Mouse (Mus musculus): ENCODE results near the gene Alox12e.

DNA sequence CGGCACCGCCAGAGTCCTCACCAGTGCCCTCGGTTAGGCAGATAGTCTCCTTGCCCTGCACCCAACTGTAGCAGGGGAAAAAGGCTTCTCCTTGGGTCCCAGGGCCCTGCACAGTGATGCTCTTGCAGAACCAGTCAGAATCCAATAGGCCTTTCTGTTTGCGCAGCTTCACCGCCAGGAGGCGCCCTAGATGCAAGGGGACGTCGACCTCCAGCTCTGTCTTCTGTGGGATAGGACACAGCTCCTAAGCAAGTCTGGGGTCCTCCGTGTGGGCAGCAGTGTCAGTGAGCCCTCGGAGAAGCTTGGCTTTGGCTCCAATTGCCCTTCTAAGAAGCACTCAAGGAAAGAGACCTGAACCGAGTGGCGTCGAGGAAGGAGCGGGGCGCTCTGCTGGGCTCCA, 764 bp downstream of the Alox12e start:
- TF ChIP-seq CTCF (IDR thresholded peaks at IDR 0.05; ENCODE audit: low read depth, low read length) (peak; percentile 92), POLR2A (IDR thresholded peaks at IDR 0.05; ENCODE audit: extremely low read depth, insufficient read depth, low read length) (no peak)

Measured in liver, adult 2 months (tissue).